In genomic region chrX:48136935-48137334, GRCm38 (mm10) we compare ENCODE assay signal across 22 mouse cellular contexts. TPM values are rescaled to one million over a fixed set of nuclear protein-coding genes. Genes with fewer than 3 reads are reported as not detected.
DNase-seq lines count a peak whose midpoint lies in the region.
"Had no signal": no experiment of that assay in that cellular context is flagged by ENCODE, and none has a peak within 500 bp of the region (broad histone marks: within the 10 kb centered on the region; RNA-seq: fewer than 3 reads in every experiment).

No protein-coding gene starts in this region.

- H3K27ac ChIP-seq in midbrain, embryonic 10.5 days (replicated peaks), result no peak overlapping the region
- H3K27ac ChIP-seq: embryonic facial prominence, embryonic 13.5 days; forebrain, embryonic 15.5 days; hindbrain, embryonic 10.5 days; hindbrain, postnatal 0 days; kidney, postnatal 0 days had no signal

- H3K36me3 ChIP-seq in midbrain, embryonic 10.5 days, result no peaks in the 10 kb centered on the region
- H3K36me3 ChIP-seq: embryonic facial prominence, embryonic 13.5 days; forebrain, embryonic 15.5 days; G1E; hindbrain, embryonic 10.5 days had no signal

- H3K4me1 ChIP-seq in midbrain, embryonic 10.5 days, result peaks cover 19% of the 10 kb centered on the region

- peak; percentile 55 to 57 for DNase-seq in spleen, postnatal 36 days (ENCODE audit: low spot score in 2 of 2)
- DNase-seq in spleen, adult 12 weeks (ENCODE audit: low spot score), result no peak
- DNase-seq in induced T-regulatory cell, adult 2 months (ENCODE audit: low read depth), result peak; percentile 72
- DNase-seq in thymus, postnatal 10 days (ENCODE audit: low spot score in 2 of 2), result peak; percentile 71 to 86
- no peak for DNase-seq in cerebellum, adult 8-10 months
- DNase-seq in adrenal gland, postnatal 4 days (ENCODE audit: low spot score in 2 of 2), result no peak
- DNase-seq in midbrain, embryonic 10.5 days (ENCODE audit: low spot score), result no peak
- DNase-seq: cerebellum, adult 9-11 months; gastrocnemius, postnatal 36 days; kidney, adult 18-20 months; left cerebral cortex, postnatal 4 days; liver, postnatal 0 days; lung, postnatal 14 days; right cerebral cortex, postnatal 4 days had no signal

- H3K27me3 ChIP-seq in midbrain, embryonic 10.5 days (ENCODE audit: low read depth, poor library complexity, severe bottlenecking), result peaks cover 11% of the 10 kb centered on the region; the same call in 1 of the 2 replicates
- H3K27me3 ChIP-seq: embryonic facial prominence, embryonic 13.5 days; forebrain, embryonic 15.5 days had no signal

- no peak overlapping the region for H3K4me3 ChIP-seq in midbrain, embryonic 10.5 days
- H3K4me3 ChIP-seq: embryonic facial prominence, embryonic 13.5 days; forebrain, embryonic 15.5 days; hindbrain, embryonic 10.5 days had no signal

- H3K9me3 ChIP-seq in midbrain, embryonic 10.5 days (replicated peaks), result no peaks in the 10 kb centered on the region
- H3K9me3 ChIP-seq: embryonic facial prominence, embryonic 13.5 days; forebrain, embryonic 15.5 days; G1E; hindbrain, embryonic 10.5 days had no signal

- WGBS in midbrain, embryonic 10.5 days, result 92% methylated on average over 4 of the region's 4 CpGs

RNA-seq across cellular contexts. Expression of gene Sash3, which starts 9.3 kb away (rescaled TPM):
- 1 to 10 TPM; 1.8 to 2.6 TPM for total RNA-seq in adrenal gland, postnatal 4 days (2021)
- 1.3 and 1.5 TPM in 2 replicates for polyA plus RNA-seq in midbrain, embryonic 10.5 days (2016; fragmentation: Nextera tagmentation; extraction: Ambion mirVana)
- polyA plus RNA-seq: C2C12 had no signal

RNA-seq across cellular contexts. Expression of gene Xpnpep2, which starts 28.4 kb away (rescaled TPM):
- total RNA-seq in adrenal gland, postnatal 4 days (2021), result 1 to 10 TPM; 1.5 to 7.1 TPM
- 1.9 and 2.2 TPM in 2 replicates for polyA plus RNA-seq in midbrain, embryonic 10.5 days (2016; fragmentation: Nextera tagmentation; extraction: Ambion mirVana)
- total RNA-seq: liver, adult 2 months had no signal
- polyA plus RNA-seq: liver, adult 2 months had no signal

Comparison
In these comparisons a context has a peak if more than half of its experiments do, and no peak if none do; other contexts are left out.
1. DNase-seq: peak in spleen, postnatal 36 days (2 of 2), induced T-regulatory cell, adult 2 months (single experiment) and thymus, postnatal 10 days (2 of 2); none in spleen, adult 12 weeks (single experiment), cerebellum, adult 8-10 months (single experiment), adrenal gland, postnatal 4 days (0 of 2) and midbrain, embryonic 10.5 days (single experiment).